Mouse (Mus musculus) left cerebral cortex, postnatal 25 days (tissue): ENCODE results near the gene Olfr1099. TPM values are rescaled to one million over a fixed set of nuclear protein-coding genes. Genes with fewer than 3 reads are reported as not detected.

Experiments
- DNase-seq, 2 experiments: peaks; one replicate each; pipeline ENCODE4 v3.0.0; 2022; ENCODE audit warnings: low spot score in 2 of 2, mixed read lengths in 1 of 2
- intact Hi-C: fragments of 180-260 bp; cut with DNase I; formaldehyde crosslinking; loops from one replicate; pipeline ENCODE4 v1.15.1; 2025
- total RNA-seq, 2 experiments: library from RNA; stranded (reverse); gene quantifications; 2 replicates each; pipeline ENCODE4 v1.2.3; 2021

The Olfr1099 gene
- total RNA-seq = not detected

- intact Hi-C loops = no loop called here
- no peak for DNase-seq
Observed at GRCm38 (mm10) chr2:86960593-86960992, at the start of gene Olfr1099. Gene Olfr1099 (minus strand): TSS chr2:86960693.

GRCm38 (mm10) chr2:86998098-86998497 lies 37.6 kb upstream of the Olfr1099 start, which contains the start of gene Olfr1102:
Gene Olfr1102 (plus strand): TSS chr2:86998398.
- DNase-seq = no peak
- intact Hi-C loops = no loop called here

GRCm38 (mm10) chr2:86991121-86991520 lies 30.6 kb upstream of the Olfr1099 start, which contains the start of gene Olfr1101:
Gene Olfr1101 (minus strand): TSS chr2:86991221.
- DNase-seq = no peak
- intact Hi-C loops = no loop called here

- DNase-seq = no peak
- intact Hi-C loops = no loop called here
Observed at GRCm38 (mm10) chr2:86979854-86980253, 19.4 kb upstream of the Olfr1099 start, which contains the start of gene Olfr1100. Gene Olfr1100 (minus strand): TSS chr2:86979954.

GRCm38 (mm10) chr2:86926557-86926956 lies 33.9 kb downstream of the Olfr1099 start:
- intact Hi-C loops = no loop called here
- DNase-seq = peak in 1 of 2 experiments; percentile 75

GRCm38 (mm10) chr2:86924445-86924844 lies 36.0 kb downstream of the Olfr1099 start, which contains the start of gene Olfr1098:
Gene Olfr1098 (minus strand): TSS chr2:86924545.
- intact Hi-C loops = no loop called here
- DNase-seq = no peak

- intact Hi-C loops = no loop called here
- DNase-seq = peak in 1 of 2 experiments; percentile 55
Observed at GRCm38 (mm10) chr2:86905647-86906046, 54.8 kb downstream of the Olfr1099 start.

Other genes starting within 250 kb of the Olfr1099 start
- not detected for gene Olfr1089, start 227.0 kb downstream of the Olfr1099 start, total RNA-seq
- not detected for gene Olfr1090, start 201.7 kb downstream of the Olfr1099 start, total RNA-seq
- not detected for gene Olfr1093, start 178.2 kb downstream of the Olfr1099 start, total RNA-seq
- not detected for gene Olfr141, start 150.7 kb downstream of the Olfr1099 start, total RNA-seq
- gene Olfr1094, start 136.0 kb downstream of the Olfr1099 start, total RNA-seq = not detected
- gene Olfr1095, start 109.0 kb downstream of the Olfr1099 start, total RNA-seq = not detected
- not detected for gene Gm13723, start 85.9 kb downstream of the Olfr1099 start, total RNA-seq
- gene Olfr1097, start 68.5 kb downstream of the Olfr1099 start, total RNA-seq = not detected
- not detected for gene Olfr1098, start 36.1 kb downstream of the Olfr1099 start, total RNA-seq
- gene Olfr1100, start 19.3 kb upstream of the Olfr1099 start, total RNA-seq = not detected
- not detected for gene Olfr1101, start 30.5 kb upstream of the Olfr1099 start, total RNA-seq
- gene Olfr1102, start 37.7 kb upstream of the Olfr1099 start, total RNA-seq = not detected
- not detected for gene Olfr1104, start 66.4 kb upstream of the Olfr1099 start, total RNA-seq
- gene Olfr1105, start 75.8 kb upstream of the Olfr1099 start, total RNA-seq = not detected
- gene Olfr1106, start 91.6 kb upstream of the Olfr1099 start, total RNA-seq = not detected
- not detected for gene Olfr1107, start 115.1 kb upstream of the Olfr1099 start, total RNA-seq
- gene Olfr1109, start 135.3 kb upstream of the Olfr1099 start, total RNA-seq = not detected
- gene Olfr259, start 153.9 kb upstream of the Olfr1099 start, total RNA-seq = not detected
- gene Olfr1110, start 179.6 kb upstream of the Olfr1099 start, total RNA-seq = not detected
- not detected for gene Olfr1111, start 191.9 kb upstream of the Olfr1099 start, total RNA-seq
- gene Olfr1112, start 227.1 kb upstream of the Olfr1099 start, total RNA-seq = not detected
- not detected for gene Olfr1113, start 248.3 kb upstream of the Olfr1099 start, total RNA-seq